Mouse (Mus musculus) lung, postnatal 10 days (tissue): ENCODE data around the gene Epb41l3.

ENCODE experiments used
- DNase-seq: peaks from one replicate; pipeline ENCODE4 v3.0.0; 2021

The Epb41l3 gene

DNA sequence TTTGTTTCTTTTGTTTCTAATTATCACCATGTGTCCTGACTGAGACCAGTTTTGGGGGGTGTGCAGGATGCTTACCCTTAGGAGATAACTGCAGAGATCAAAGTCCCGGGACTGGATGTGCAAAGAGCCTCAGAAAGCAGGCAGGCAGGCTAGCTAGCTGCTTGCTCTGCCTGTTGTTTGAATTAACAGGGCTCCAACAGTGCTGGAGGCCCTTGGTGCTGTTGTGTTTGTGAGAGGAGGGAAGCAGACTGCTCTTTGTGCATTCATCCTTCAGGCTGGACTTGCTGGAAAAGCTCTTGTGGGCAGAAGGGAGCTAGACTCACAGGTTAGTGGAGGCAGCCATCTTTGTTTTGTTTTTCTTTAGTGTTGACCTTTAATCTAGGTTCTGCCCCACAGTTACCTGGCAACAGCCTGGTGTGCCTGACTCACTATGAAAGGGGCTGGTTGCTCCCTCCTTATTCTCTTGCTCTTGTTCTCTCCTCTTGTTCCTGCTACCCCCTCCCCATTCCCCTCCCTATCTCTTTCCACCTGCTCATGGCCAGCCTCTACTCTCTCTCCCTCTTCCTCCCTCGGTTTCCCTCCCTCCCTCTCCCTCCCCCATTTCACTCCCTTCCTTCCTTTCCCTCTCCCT lies 117.5 kb downstream of the Epb41l3 start:
- DNase-seq: no peak

DNA sequence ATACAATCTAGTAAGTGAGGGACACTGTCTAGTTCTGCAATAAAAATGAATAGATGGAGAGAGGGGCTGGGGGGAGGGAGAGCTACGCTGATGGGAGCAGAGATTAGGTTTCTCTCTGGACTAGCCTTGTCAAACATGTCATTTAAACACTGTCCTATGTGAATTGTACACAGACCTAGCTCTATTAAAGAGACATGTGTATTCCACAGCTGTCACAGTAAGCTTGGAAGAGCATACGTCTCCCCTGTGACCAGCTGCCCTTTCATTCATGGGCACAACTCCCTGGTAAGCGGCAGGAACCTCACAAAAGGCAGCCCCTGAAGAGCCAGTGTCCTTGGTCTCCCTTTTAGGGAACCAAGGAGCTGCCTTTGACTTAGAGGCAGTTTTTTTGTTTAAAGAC lies 119.1 kb downstream of the Epb41l3 start:
- no peak for DNase-seq

DNA sequence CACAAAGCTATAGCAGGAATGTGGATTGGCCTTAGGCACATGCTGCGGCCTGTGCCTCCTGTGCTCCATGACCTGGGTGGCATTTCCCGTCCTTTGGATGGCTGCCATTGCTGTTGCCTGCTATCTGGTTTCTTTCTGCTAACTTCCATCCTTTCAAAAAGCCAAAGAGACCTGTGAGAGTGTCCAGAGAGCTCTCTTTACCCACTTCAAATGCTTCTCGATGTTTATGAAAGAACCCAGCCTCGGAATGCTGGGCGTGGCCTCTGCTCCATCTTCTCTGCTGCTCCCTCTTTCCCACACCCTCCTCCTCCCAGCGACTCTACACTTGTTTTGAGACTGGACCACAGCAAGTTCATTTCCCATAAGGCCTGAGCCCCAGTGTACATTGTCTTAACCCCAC lies 120.3 kb downstream of the Epb41l3 start:
- DNase-seq: peak; percentile 16

DNA sequence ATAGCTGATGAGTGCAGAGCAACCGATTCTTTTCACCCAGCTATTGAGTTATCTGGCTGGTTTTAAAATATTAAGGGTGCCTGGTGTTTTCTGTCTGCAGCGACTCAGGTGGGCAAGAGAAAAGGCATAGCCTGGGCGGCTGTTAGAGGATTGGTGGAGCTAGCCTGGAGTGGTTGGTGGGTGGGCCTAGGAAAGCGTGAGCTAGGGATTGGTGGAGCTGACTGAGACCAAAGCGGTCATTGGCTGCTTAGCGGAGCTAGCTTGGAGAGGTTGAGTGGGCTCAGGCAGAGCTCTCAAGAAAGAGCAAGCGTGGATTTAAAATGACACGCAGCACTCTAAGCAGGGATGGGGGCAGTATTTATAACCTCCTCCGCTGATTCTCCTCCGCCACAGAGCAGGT lies 121.2 kb downstream of the Epb41l3 start:
- peak; percentile 46 for DNase-seq

DNA sequence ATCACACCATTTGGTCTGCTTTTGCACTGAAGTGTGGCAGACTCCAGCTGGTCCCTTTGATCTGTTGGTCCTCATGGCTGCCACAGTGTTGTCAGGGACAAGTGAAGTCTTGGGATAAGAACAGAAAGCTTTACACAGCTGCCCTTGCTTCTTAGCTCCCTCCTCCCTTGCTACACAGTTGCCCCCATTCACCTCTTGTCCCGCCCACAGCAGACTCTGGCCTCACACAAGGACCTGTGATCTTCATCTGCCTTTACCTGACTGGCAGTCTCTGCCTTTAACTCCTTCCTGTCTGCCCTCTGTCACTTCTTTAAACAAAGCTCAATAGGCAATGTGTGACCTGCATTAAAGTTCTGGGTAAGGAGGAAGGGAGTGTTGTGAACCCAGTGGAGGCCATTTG lies 123.3 kb downstream of the Epb41l3 start:
- DNase-seq: no peak

DNA sequence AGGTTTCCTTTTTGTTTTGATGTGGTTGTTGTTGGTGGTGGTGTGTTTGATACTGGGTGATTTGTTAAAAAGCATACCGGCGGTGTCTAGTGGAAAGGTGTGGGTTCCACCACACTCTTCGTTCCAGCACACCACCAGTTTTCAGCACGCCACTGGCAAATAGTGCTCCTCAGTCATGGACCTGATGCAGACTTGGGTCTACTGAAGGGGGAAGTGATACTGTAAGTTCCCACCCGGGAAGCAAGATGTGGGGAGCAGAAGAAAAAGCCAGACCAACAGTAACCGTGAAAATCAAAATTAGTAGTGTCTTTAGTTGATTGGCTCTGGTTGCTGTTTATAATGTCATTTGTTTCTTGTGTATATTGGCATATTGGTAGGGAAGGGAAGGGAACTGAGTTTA lies 124.3 kb downstream of the Epb41l3 start:
- no peak for DNase-seq

DNA sequence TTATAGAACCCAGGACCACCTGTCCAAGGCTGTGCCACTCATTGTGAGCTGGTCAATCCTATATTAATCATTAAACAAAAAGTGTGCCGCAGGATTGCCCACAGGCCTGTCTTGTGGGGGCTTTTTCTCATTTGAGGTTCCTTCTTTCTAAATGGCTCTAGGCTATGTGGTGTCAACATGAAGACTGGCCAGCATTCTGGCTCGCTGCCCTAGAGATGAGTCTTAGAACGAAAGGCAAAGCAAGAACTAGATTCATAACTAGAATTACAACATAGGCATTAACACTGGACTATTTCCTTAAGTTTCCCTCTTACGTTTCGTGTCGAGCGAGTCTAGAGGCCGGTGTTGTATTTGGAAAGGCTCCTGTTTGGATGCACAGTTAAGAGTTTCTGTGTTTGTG lies 125.5 kb downstream of the Epb41l3 start:
- DNase-seq: no peak

DNA sequence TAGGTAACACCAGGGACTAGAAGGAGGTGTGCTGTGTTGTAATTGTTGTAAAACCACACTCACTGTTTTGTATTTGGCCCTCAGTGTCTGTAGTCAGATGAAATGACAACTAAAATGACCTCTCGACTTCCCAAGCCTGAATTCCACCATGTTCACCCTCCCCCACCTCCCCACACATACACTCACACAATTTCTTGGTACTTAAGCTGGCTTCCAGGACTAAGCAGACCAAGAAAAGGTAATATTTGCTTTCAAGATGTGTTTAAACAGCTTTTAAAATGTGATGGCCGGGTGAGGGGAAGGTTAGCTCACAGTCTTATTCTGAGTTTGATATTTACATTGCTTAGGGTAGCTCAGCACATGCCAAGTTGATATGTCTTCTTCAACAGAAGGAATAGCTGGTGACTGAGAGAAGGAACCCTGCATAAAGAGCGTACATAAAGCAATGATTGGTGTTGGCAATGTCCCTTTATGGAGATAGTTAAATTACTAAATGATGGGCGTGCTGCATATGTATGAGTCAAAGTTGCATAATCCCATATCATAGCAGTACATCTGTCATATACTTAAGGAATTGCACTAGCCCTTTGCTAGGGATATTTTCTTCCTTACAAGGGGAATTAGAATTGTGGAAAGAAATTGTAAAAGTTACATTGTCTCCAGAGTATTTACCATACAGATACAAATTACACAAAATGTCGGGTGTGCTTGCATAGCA lies 130.0 kb downstream of the Epb41l3 start:
- no peak for DNase-seq

DNA sequence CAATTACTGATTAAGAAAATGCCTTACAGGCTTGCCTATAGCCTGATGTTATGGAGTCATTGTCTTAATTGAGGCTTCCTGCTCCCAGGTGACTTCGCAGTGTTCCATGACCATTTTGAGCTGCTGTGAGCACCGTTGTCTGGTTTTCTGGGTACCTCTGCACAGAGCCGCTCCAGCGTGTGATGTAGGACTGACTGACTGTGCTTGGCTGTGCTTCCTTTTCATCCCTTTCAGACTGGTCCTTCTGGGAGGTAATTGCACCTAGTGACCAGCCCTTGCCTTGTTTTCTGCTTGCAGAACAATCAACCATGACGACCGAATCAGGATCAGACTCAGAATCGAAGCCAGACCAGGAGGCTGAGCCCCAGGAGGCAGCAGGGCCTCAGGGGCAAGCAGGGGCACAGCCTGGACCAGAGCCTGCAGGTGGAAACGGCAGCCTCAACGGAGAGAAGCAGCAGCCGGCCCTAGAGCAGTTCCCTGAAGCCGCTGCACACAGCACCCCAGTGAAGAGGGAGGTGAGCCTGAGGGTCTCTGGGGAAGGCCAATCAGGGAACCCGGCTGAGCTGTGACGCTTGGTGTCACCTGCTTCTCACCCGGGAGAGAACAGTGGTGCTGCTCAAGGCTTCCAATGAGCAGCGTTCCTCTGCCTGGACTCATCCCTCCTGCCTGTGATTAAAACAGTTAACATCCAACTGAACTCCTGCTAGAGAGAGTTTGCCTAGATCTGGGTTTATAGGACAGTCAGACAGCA lies 132.3 kb downstream of the Epb41l3 start:
- DNase-seq: no peak

DNA sequence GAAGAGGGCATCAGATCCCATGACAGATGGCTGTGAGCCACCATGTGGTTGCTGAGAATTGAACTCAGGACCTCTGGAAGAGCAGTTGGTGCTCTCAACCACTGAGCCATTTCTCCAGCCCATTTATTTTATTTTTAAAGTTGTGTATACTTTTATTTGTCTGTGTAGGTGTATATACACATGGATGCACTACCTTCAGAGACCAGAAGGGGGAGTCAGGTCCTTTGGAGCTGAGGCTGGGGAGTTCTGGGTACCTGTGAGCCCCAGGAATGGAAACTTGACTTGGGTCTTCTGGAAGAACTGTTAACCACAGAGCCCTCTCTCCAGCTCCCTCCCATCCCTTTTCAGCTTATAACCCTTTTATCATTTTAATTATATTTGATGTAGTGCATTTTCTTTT lies 135.6 kb downstream of the Epb41l3 start:
- DNase-seq: no peak

DNA sequence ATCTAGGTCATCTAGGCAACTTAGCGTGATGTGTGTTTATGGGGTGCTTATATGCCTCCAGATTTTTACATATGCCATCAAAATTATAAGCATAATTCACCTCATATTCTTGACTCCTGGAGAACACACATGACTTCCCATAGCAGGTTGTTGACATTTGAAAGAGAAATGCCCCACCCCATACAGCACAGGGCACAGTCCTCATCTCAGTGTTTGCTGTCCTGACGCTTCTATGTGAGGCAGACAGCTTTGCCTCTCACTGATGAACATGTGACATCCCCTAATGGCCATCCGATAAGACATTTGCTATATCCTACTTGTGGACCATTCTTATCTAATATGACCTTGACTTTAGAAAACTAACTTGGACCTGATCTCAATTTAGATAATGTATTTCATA lies 140.6 kb downstream of the Epb41l3 start:
- no peak for DNase-seq

DNA sequence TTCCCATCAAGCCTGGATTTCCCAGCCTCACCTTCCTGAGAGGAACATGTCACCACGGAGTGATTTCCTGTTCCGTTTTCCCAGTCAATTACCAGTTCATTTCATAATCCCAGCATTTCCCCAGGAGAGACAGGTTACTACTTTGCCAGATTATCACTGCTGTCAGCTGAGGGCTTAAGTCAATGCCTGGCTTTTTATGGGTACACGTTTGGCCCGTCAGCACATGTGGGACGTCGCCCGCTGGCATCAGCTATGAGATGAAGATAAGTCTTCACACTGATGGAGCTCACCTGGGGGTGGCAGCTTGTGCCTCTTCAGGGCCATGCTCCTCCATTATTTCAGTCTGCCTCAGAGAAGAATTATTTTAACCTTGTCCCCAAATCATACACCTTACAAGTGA lies 145.4 kb downstream of the Epb41l3 start:
- no peak for DNase-seq

DNA sequence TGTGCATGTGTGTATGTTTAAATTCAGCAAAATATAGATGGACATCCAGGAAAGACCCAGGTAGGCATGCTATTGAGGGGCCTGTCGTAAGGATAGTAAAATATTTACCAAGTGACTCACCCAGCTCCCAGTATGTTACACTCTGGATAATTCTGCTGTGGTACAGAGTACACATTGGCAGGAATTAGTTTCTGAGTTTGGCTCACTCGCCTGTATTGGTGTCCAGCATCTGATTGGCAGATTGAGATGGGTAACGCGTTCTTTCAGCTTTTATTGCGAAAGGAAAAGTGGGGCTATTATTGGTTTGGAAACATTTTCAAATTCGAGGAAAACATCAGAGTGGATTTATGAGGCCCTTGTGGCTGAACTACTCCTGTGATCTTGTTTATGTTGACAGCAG lies 145.9 kb downstream of the Epb41l3 start:
- DNase-seq: no peak

DNA sequence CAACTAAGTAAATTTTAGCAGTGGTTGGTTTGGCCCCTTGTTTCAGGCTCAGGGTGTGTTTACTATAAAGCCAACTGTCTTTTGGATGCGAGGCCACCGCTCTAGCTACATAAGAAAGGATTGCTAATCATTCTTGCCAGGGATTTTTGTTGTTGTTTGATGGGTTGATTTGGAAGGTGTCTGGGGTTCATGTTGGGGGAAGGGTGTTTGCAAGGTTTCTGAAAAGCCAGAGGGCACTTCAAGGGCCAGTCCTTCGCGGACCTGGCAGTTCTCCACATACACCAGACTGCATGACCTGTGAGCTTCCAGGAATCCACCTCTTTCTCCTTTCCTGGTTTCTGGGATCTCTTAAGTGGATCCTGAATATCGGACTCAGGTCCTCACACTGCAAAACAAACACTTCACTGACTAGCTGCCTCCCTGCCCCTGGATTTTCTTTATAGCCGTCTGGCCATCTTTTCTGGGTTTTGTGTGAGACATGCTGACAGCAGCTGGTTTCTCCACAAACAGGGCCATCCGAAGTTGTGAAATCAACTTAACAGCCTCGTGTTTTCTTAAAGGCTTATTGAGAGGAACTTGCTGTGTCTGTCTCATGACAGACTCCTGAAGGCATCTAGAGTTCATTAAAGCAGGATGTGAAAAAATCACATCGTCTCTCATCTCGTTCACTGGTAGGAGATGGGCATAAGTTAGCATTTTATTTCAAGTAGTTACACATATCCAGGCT lies 146.6 kb downstream of the Epb41l3 start:
- peak; percentile 22 for DNase-seq

DNA sequence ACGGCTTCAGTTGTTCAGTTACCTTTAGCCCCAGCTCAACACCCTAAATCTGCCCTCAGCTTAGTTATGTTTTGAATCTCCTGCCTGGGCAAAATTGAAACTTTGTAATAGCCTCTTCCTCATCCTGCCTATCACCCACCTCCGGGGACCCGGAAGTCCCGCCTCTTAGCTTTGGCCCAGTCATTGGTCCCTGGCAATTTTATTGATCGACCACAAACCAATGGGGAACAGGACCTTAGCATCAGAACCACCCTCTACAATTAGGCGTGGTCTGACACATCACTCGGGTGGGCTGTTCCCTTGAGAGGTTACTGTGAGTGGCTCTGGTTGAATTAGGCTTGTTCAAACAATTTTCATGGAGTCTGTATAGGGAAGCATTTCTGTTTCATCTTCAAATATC lies 150.5 kb downstream of the Epb41l3 start:
- no peak for DNase-seq

DNA sequence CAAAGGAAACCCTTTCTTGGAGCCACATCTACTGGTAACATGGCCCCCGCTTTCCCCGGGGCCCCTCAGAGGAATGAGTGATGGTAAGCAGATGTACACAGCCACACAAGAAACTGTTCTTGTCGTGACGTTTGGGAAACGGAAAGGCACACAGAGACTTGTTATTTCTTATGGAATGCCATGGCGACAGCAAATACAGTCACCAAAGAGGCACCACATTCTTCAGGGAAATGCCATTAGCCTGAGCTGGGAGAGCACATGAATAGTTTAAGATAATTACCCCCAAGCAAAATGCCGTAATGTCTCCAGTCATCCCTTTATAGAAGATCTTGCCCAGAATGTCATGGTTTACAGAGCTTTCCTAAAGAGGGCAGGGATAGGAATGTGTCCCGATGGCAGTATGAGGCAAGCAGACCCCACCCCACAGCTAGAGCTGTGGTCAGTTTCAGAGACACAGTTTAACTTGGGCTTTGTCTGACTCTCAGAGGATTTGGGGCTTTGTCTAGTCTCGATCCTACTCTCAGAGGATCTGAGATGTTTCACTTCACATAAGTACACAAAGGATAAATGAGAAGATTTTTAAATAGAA lies 152.0 kb downstream of the Epb41l3 start:
- no peak for DNase-seq

DNA sequence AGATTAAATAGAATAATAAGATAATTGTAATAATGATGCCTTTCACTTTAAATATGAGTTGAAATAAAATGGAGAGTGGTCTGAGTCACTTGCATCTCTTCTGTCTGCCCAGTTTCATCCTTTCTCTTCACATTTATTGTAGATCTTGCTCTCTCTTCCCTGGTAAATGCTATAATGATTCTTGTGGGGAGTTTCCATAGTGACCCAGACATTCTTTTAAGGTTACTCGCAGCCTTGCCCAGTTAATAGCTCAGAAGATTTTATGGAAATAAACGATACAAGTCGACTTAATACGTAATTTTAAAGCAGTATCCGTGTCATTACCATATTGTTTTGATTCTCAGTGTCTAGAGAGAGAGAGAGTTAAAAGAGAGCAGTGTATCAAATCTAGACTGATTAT lies 154.0 kb downstream of the Epb41l3 start:
- no peak for DNase-seq

DNA sequence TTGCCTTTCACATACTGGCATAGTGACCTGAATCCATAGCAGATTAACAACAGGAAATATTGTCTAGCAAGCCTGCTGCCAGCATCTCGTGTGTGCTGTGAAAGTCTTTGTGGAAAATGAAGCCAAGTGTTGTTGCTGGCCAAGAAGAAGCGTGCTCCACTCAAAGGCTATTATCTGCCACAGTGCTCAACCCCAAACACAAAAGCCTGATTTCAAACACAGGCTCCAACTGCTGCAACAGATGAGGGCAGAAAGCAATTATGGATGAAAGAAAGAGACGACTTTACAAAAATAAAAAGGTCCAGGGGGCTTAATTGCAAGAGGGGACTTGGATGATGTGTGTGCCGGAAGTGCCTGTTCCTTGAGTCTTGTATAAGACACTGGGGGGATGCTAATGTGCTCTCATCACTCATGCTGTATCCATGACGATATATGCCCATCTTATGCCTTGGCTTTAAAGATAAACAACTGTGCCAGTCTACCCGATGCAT lies 154.7 kb downstream of the Epb41l3 start:
- peak; percentile 6 for DNase-seq

DNA sequence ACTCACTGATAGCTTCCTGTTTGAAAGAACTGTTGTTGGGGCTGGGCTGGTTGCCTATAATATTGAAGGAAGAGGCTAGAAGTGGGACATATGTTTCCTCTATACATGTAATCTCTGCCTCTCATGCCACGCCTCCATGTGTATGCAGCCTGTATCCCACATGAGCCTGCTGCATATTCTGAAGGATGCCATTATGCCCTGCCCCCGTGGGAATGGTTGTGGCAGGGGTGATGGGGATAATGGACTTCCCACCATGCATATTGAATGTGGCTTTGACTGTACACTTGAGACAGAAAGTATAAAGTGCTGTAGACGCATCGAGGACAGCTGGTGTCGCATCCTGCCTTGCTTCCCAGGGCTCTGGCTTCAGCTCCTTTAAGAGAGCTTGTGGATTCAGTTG lies 155.9 kb downstream of the Epb41l3 start:
- no peak for DNase-seq

DNA sequence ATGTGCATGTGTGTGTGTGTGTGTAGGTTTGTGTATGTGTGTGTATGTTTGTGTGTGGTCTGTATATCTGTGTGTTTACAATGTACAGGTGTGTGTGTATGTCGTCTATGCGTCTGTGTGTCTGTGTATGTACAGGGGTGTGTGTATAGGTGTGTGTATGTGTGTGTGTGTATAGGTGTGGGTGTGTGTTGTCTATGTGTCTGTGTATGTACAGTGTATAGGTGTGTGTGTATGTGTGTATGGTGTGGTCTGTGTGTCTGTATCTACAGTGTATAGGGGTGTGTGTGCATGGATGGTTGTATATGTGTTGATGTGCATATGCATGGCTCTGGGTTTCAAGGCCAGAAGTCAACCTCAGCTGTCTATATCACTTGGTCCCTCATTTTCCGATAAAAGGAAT lies 161.7 kb downstream of the Epb41l3 start:
- DNase-seq: no peak

DNA sequence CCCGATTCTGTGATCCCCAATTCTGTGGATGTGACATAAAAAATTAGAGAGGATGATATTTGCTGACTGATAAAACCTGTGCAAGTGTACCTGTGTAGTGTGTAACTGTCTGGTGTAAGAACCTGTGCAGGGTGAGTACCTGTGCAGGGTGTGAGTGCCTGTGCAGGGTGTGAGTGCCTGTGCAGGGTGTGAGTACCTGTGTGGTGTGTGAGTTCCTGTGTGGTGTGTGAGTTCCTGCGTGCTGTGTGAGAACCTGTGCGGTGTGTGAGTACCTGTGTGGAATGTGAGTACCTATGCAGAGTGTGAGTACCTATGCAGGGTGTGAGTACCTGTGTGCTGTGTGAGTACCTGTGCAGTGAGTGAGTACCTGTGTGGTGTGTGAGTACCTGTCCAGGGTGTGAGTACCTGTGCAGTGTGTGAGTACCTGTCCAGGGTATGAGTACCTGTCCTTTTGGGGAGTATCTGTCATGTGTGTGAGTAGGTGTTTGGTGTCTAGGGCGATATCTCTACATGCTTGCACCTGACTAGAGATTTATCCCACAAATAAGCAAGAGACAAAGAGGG lies 163.4 kb downstream of the Epb41l3 start:
- no peak for DNase-seq

DNA sequence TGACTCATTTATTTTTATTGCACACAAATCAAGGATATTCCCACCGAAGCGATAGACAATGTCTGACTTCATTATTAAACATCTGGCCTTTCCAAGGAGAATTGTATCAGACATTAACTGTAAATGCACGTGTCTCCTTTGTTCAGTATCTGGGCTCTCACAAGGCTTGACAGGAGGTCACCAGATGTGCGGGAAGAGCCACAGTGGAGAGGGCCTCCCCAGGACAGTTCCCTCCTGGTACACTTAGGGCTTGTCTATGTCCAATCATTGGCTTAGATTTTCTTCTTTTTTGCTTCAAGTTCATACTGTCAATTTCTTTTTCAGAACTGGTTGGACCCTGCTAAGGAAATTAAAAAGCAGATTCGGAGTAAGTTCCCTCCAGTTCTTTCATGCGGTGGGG lies 163.9 kb downstream of the Epb41l3 start:
- DNase-seq: no peak

DNA sequence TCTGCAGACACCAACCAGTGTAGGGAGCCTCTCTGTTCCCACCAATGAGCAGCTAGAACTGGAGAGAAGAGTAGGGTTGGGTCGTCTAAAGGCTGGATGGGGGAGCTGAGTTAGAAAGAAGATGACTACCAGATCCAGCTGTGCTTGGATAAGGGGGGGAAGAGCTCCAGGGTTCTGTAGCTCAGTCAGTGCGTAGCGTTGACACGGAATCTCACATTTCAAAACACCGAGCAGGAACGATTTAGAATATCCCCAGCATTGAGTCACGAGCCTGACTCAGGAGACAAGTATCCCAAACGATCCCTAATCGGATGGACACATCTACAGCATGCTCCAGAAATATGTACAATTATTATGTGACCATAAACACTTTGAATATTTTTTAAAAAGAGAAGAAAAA lies 180.4 kb downstream of the Epb41l3 start:
- no peak for DNase-seq
